In genomic region chrX:164505709-164506498, GRCm38 (mm10) we compare ENCODE assay signal across 22 mouse cellular contexts. TPM values are rescaled to one million over a fixed set of nuclear protein-coding genes. Genes with fewer than 3 reads are reported as not detected.
A peak's percentile ranks its signal among the peaks of the same experiment; 100 is the strongest.
DNase-seq lines count a peak whose midpoint lies in the region; ATAC-seq lines count a peak whose summit lies in the region.
"Had no signal": no experiment of that assay in that cellular context is flagged by ENCODE, and none has a peak within 500 bp of the region (broad histone marks: within the 10 kb centered on the region; RNA-seq: fewer than 3 reads in every experiment).

Gene Asb9 (plus strand): TSS chrX:164506327.

- H3K9ac ChIP-seq in neural tube, embryonic 15.5 days (replicated peaks), result no peak within 1 kb of the TSS
- H3K9ac ChIP-seq: intestine, embryonic 15.5 days; liver, postnatal 0 days; midbrain, embryonic 13.5 days had no signal

- H3K4me3 ChIP-seq in neural tube, embryonic 15.5 days (replicated peaks), result no peak within 1 kb of the TSS
- H3K4me3 ChIP-seq in forebrain, embryonic 10.5 days, result no peak within 1 kb of the TSS
- H3K4me3 ChIP-seq: intestine, embryonic 15.5 days; midbrain, embryonic 13.5 days had no signal

- intact Hi-C loops in left cerebral cortex, postnatal 10 days (cut with DNase I), result no loop called here
- intact Hi-C loops in heart, postnatal 25 days (cut with DNase I), result no loop called here

- no peaks in the 10 kb centered on the region for H3K36me3 ChIP-seq in neural tube, embryonic 15.5 days
- no peaks in the 10 kb centered on the region for H3K36me3 ChIP-seq in forebrain, embryonic 10.5 days (replicated peaks)
- H3K36me3 ChIP-seq: G1E; intestine, embryonic 15.5 days; midbrain, embryonic 13.5 days had no signal

- ATAC-seq in neural tube, embryonic 15.5 days (ENCODE audit: low FRiP score), result no peak
- ATAC-seq: intestine, embryonic 15.5 days; liver, postnatal 0 days; midbrain, embryonic 13.5 days had no signal

- no peaks in the 10 kb centered on the region for H3K9me3 ChIP-seq in neural tube, embryonic 15.5 days (replicated peaks)
- no peaks in the 10 kb centered on the region for H3K9me3 ChIP-seq in forebrain, embryonic 10.5 days
- H3K9me3 ChIP-seq: G1E; intestine, embryonic 15.5 days; midbrain, embryonic 13.5 days had no signal

- H3K4me1 ChIP-seq in neural tube, embryonic 15.5 days, result no peaks in the 10 kb centered on the region
- H3K4me1 ChIP-seq in forebrain, embryonic 10.5 days, result no peaks in the 10 kb centered on the region
- H3K4me1 ChIP-seq: intestine, embryonic 15.5 days; midbrain, embryonic 13.5 days had no signal

- peak; percentile 12 for DNase-seq in neural tube, embryonic 10.5 days (ENCODE audit: extremely low spot score, low spot score)
- peak; percentile 28 for DNase-seq in kidney, adult 18-20 months
- DNase-seq in kidney, postnatal 25 days, result peak; percentile 66 to 80
- DNase-seq in left cerebral cortex, postnatal 10 days (ENCODE audit: extremely low spot score in 1 of 2, low spot score in 2 of 2), result no peak
- DNase-seq in thymus, postnatal 10 days (ENCODE audit: low spot score in 2 of 2), result no peak
- no peak for DNase-seq in heart, postnatal 25 days (ENCODE audit: low spot score)
- no peak for DNase-seq in forebrain, embryonic 10.5 days (ENCODE audit: extremely low spot score, low spot score)
- DNase-seq: adrenal gland, postnatal 36 days; heart, postnatal 36 days; left cerebral cortex, postnatal 4 days; liver, postnatal 0 days; lung, postnatal 4 days; right cerebral cortex, postnatal 4 days; thymus, postnatal 4 days had no signal

- H3K4me2 ChIP-seq in neural tube, embryonic 15.5 days, result no peak within 1 kb of the TSS
- H3K4me2 ChIP-seq: intestine, embryonic 15.5 days; midbrain, embryonic 13.5 days had no signal

- H3K27me3 ChIP-seq in neural tube, embryonic 15.5 days (replicated peaks), result no peaks in the 10 kb centered on the region; the same call in 1 of the 2 replicates
- peaks cover 84% of the 10 kb centered on the region for H3K27me3 ChIP-seq in forebrain, embryonic 10.5 days (ENCODE audit: poor library complexity, severe bottlenecking)

- no peak within 1 kb of the TSS for H3K27ac ChIP-seq in neural tube, embryonic 15.5 days (replicated peaks)
- H3K27ac ChIP-seq in forebrain, embryonic 10.5 days, result no peak within 1 kb of the TSS
- H3K27ac ChIP-seq: intestine, embryonic 15.5 days; midbrain, embryonic 13.5 days had no signal

- 82% methylated on average over 10 of the region's 10 CpGs for WGBS in neural tube, embryonic 15.5 days
- 80% methylated on average over 10 of the region's 10 CpGs for WGBS in forebrain, embryonic 10.5 days

RNA-seq across cellular contexts. Expression of gene Asb9, which starts in this region (rescaled TPM):
- not detected in 2 replicates for polyA plus RNA-seq in neural tube, embryonic 15.5 days (2015; fragmentation: Nextera tagmentation; extraction: Ambion mirVana)
- not detected for total RNA-seq in left cerebral cortex, postnatal 10 days (2021)
- not detected for total RNA-seq in heart, postnatal 25 days (2021)
- 0.22 and 0.53 TPM in 2 replicates for polyA plus RNA-seq in forebrain, embryonic 10.5 days (2016; fragmentation: Nextera tagmentation; extraction: Ambion mirVana)
- total RNA-seq: adrenal gland, postnatal 36 days; G1E; gastrocnemius, adult 18-20 months; heart, postnatal 36 days; layer of hippocampus, postnatal 14 days; left cerebral cortex, postnatal 4 days had no signal
- polyA plus RNA-seq: C2C12; cortical plate, adult 2 months; G1E; intestine, embryonic 15.5 days; liver, postnatal 0 days had no signal

Comparison
In these comparisons a context has a peak if more than half of its experiments do, and no peak if none do; other contexts are left out.
1. DNase-seq: peak in neural tube, embryonic 10.5 days (single experiment), kidney, adult 18-20 months (single experiment) and kidney, postnatal 25 days (2 of 2); none in left cerebral cortex, postnatal 10 days (0 of 2), thymus, postnatal 10 days (0 of 2), heart, postnatal 25 days (single experiment) and forebrain, embryonic 10.5 days (single experiment).